Mouse (Mus musculus) kidney, embryonic 14.5 days (tissue): ENCODE measurements around the gene Gm12216. TPM values are rescaled to one million over a fixed set of nuclear protein-coding genes. Genes with fewer than 3 reads are reported as not detected.

Source experiments
- ATAC-seq: fragments of 200-750 bp; cut with Nextera tagmentation; 2 replicates; pipeline ENCODE4 v1.8.0; 2017; ENCODE audit warnings: moderate number of reproducible peaks, mild to moderate bottlenecking, moderate TSS enrichment, moderate library complexity; ENCODE audit not compliant: low FRiP score, low TSS enrichment
- H3K27ac ChIP-seq: fragments of 300-500 bp; sonication (generic); 2 replicates; pipeline ENCODE4 v1.5.1; 2014; ENCODE audit warnings: low read depth, mild to moderate bottlenecking, low read length, moderate library complexity, mixed read lengths
- H3K27me3 ChIP-seq: fragments of 300-500 bp; sonication (generic); 2 replicates; pipeline ENCODE4 v1.6.1; 2014; ENCODE audit warnings: mild to moderate bottlenecking, low read length; ENCODE audit not compliant: control insufficient read depth, insufficient read depth
- H3K36me3 ChIP-seq: fragments of 300-500 bp; sonication (generic); 2 replicates; pipeline ENCODE4 v1.6.1; 2014; ENCODE audit warnings: low read length, mixed read lengths; ENCODE audit not compliant: control insufficient read depth, insufficient read depth
- H3K4me1 ChIP-seq: fragments of 300-500 bp; sonication (generic); 2 replicates; pipeline ENCODE4 v1.6.1; 2014; ENCODE audit warnings: low read length, mixed read lengths; ENCODE audit not compliant: control insufficient read depth, insufficient read depth
- H3K4me2 ChIP-seq: fragments of 300-500 bp; sonication (generic); replicated peaks from 2 replicates; pipeline ENCODE4 v1.6.1; 2014; ENCODE audit warnings: low read depth, mild to moderate bottlenecking, low read length
- H3K4me3 ChIP-seq: fragments of 300-500 bp; sonication (generic); 2 replicates; pipeline ENCODE4 v1.5.1; 2014; ENCODE audit warnings: mild to moderate bottlenecking, low read length
- H3K9ac ChIP-seq: fragments of 300-500 bp; sonication (generic); 2 replicates; pipeline ENCODE4 v1.6.1; 2014; ENCODE audit warnings: low read depth, mild to moderate bottlenecking, low read length, moderate library complexity
- H3K9me3 ChIP-seq: fragments of 300-500 bp; sonication (generic); 2 replicates; pipeline ENCODE4 v1.6.1; 2016; ENCODE audit warnings: low read length; ENCODE audit not compliant: control insufficient read depth
- WGBS: fragments of 180-500 bp; shearing (Covaris S2); extraction: QIAGEN DNeasy Blood & Tissue Kit; methylation state at CpG from one replicate; pipeline ENCODE4 v1.1.7; 2014; 5-methylcytosine and 5-hydroxymethylcytosine counted together
- polyA plus RNA-seq: library from polyadenylated mRNA; unstranded; fragments of >200 nt; fragmentation: Nextera tagmentation; extraction: Ambion mirVana; gene quantifications from 2 replicates; pipeline ENCODE4 v1.2.1, GENCODE M21; 2014

The Gm12216 gene
- polyA plus RNA-seq, 1 experiment from 2014 or later, result 1.1 TPM

GRCm38 (mm10) chr11:53785311-53785936 is 73.6 kb downstream of the Gm12216 start:
- H3K4me3 ChIP-seq, result no peak overlapping the region
- H3K27me3 ChIP-seq, result no peaks in the 10 kb centered on the region
- H3K36me3 ChIP-seq, result no peaks in the 10 kb centered on the region
- H3K4me1 ChIP-seq, result 0 out of 2 replicates have a peak, but pooled peaks cover 2% of the 10 kb centered on the region
- H3K27ac ChIP-seq, result no peak overlapping the region
- H3K4me2 ChIP-seq, result no peak overlapping the region
- no peak overlapping the region for H3K9ac ChIP-seq
- 0 out of 2 replicates have a peak, but pooled peaks cover 1% of the 10 kb centered on the region for H3K9me3 ChIP-seq
- 79% methylated on average over 3 of the region's 3 CpGs for WGBS
- ATAC-seq, result no peak

- no peak overlapping the region for H3K4me3 ChIP-seq
- H3K4me1 ChIP-seq, result 0 out of 2 replicates have a peak, but pooled peaks cover 2% of the 10 kb centered on the region
- no peak overlapping the region for H3K4me2 ChIP-seq
- no peaks in the 10 kb centered on the region for H3K27me3 ChIP-seq
- H3K9ac ChIP-seq, result no peak overlapping the region
- no peak for ATAC-seq
- no peaks in the 10 kb centered on the region; the same call in 1 of the 2 replicates for H3K36me3 ChIP-seq
- no peak overlapping the region for H3K27ac ChIP-seq
- H3K9me3 ChIP-seq, result no peaks in the 10 kb centered on the region
- 89% methylated on average over 9 of the region's 9 CpGs for WGBS
These were observed 75.8 kb downstream of the Gm12216 start for GRCm38 (mm10) chr11:53783288-53783687.

DNA sequence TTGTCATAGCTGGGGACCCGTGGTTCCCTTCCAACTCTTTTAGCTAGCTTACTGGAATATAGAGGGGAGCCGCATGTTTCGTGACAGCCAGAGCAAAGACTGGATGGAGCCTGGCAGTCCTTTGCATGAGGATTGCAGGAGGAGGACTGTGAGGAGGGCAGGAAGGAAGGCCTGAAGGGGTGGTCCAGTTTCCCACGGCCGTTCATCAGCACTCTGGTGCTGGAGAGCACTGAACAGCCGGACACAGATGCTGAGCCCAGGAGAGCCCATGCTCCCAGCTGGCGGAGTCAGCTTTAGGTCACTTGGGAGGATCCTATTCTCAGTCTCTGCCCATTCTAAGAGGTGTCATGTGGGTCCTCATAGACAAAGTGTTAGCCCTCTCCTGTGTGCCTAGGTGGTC is 77.1 kb downstream of the Gm12216 start:
- Histone ChIP-seq H3K4me1 (no peaks in the 10 kb centered on the region), H3K9me3 (no peaks in the 10 kb centered on the region), H3K4me2 (no peak overlapping the region), H3K27ac (no peak overlapping the region), H3K4me3 (no peak overlapping the region), H3K27me3 (no peaks in the 10 kb centered on the region), H3K36me3 (peaks cover under 1% of the 10 kb centered on the region; the same call in 1 of the 2 replicates), H3K9ac (no peak overlapping the region)
- ATAC-seq, result no peak
- 82% methylated on average over 7 of the region's 7 CpGs for WGBS

DNA sequence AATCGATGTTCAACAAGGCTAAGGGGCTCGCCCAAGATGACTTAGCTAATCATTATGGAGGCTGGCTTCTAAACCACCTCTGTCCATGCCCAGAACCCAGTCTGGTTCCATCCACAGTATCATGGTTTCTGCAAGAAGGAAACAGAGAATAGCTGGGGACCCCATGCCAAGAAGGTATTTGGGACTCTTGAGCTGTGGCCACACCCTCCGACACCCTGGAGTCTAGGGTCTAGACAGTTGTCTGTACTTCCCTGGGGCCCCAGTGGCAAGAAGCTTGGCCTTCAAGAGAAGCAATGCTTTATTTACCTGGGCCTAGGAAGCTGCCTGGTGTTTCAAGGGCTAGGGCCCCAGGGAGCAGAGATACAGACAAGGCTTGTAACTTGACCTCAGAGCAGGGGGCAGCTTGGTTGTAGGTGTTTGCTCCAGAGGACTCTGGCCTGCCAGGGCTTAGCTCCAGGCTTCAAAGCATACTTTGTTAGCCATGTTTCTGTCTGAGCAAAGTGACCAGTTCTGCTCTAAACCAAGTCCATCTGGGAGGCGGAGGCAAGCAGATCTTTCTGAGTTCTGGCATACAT is 77.8 kb downstream of the Gm12216 start:
- no peak for ATAC-seq
- 88% methylated on average over 4 of the region's 4 CpGs for WGBS
- H3K4me3 ChIP-seq, result no peak overlapping the region
- no peaks in the 10 kb centered on the region for H3K9me3 ChIP-seq
- H3K4me1 ChIP-seq, result no peaks in the 10 kb centered on the region
- no peak overlapping the region for H3K27ac ChIP-seq
- H3K36me3 ChIP-seq, result peaks cover 7% of the 10 kb centered on the region; the same call in 1 of the 2 replicates
- H3K4me2 ChIP-seq, result no peak overlapping the region
- H3K9ac ChIP-seq, result no peak overlapping the region
- no peaks in the 10 kb centered on the region for H3K27me3 ChIP-seq

- Histone ChIP-seq H3K4me2 (no peak overlapping the region), H3K36me3 (peaks cover 15% of the 10 kb centered on the region; the same call in 1 of the 2 replicates), H3K27me3 (no peaks in the 10 kb centered on the region), H3K9me3 (no peaks in the 10 kb centered on the region), H3K4me1 (no peaks in the 10 kb centered on the region), H3K9ac (no peak overlapping the region), H3K4me3 (no peak overlapping the region), H3K27ac (no peak overlapping the region)
- no peak for ATAC-seq
- WGBS, result 69% methylated on average over 3 of the region's 3 CpGs
These were observed 78.8 kb downstream of the Gm12216 start for GRCm38 (mm10) chr11:53780262-53780661.

GRCm38 (mm10) chr11:53779808-53780207 is 79.2 kb downstream of the Gm12216 start:
- H3K4me3 ChIP-seq, result no peak overlapping the region
- 80% methylated on average over 2 of the region's 2 CpGs for WGBS
- ATAC-seq, result no peak
- no peak overlapping the region for H3K27ac ChIP-seq
- H3K36me3 ChIP-seq, result peaks cover 18% of the 10 kb centered on the region; the same call in 1 of the 2 replicates
- H3K9ac ChIP-seq, result no peak overlapping the region
- H3K4me2 ChIP-seq, result no peak overlapping the region
- H3K4me1 ChIP-seq, result no peaks in the 10 kb centered on the region
- no peaks in the 10 kb centered on the region for H3K9me3 ChIP-seq
- H3K27me3 ChIP-seq, result no peaks in the 10 kb centered on the region

DNA sequence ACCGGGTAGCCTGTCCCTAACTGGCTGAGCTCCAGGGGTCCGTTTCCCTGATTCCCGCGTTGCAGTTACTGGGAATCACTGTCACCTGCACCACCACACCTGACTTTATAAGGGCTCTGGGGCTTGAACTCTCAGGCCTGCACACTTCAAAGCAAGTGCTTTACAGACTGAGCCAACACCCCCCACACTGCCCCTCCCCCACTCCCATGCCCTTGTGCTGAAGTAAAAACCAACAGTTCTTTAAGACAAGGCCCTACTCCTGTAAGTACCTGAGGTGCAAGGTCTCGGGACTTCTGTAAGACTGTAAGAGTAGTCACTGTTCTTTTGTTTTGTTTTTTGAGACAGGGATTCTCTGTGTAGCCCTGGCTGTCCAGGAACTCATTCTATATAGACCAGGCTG is 80.6 kb downstream of the Gm12216 start:
- no peak overlapping the region for H3K4me2 ChIP-seq
- H3K4me3 ChIP-seq, result no peak overlapping the region
- H3K27ac ChIP-seq, result no peak overlapping the region
- ATAC-seq, result no peak
- H3K4me1 ChIP-seq, result no peaks in the 10 kb centered on the region
- WGBS, result 65% methylated on average over 5 of the region's 5 CpGs
- H3K36me3 ChIP-seq, result peaks cover 31% of the 10 kb centered on the region
- no peaks in the 10 kb centered on the region for H3K9me3 ChIP-seq
- no peak overlapping the region for H3K9ac ChIP-seq
- no peaks in the 10 kb centered on the region for H3K27me3 ChIP-seq

GRCm38 (mm10) chr11:53777736-53778135 is 81.3 kb downstream of the Gm12216 start:
- H3K4me3 ChIP-seq, result no peak overlapping the region
- H3K4me1 ChIP-seq, result no peaks in the 10 kb centered on the region
- no peak overlapping the region for H3K4me2 ChIP-seq
- ATAC-seq, result no peak
- no peak overlapping the region for H3K9ac ChIP-seq
- no peaks in the 10 kb centered on the region for H3K27me3 ChIP-seq
- no peak overlapping the region for H3K27ac ChIP-seq
- WGBS, result 53% methylated on average over 5 of the region's 5 CpGs
- no peaks in the 10 kb centered on the region for H3K9me3 ChIP-seq
- H3K36me3 ChIP-seq, result peaks cover 32% of the 10 kb centered on the region

DNA sequence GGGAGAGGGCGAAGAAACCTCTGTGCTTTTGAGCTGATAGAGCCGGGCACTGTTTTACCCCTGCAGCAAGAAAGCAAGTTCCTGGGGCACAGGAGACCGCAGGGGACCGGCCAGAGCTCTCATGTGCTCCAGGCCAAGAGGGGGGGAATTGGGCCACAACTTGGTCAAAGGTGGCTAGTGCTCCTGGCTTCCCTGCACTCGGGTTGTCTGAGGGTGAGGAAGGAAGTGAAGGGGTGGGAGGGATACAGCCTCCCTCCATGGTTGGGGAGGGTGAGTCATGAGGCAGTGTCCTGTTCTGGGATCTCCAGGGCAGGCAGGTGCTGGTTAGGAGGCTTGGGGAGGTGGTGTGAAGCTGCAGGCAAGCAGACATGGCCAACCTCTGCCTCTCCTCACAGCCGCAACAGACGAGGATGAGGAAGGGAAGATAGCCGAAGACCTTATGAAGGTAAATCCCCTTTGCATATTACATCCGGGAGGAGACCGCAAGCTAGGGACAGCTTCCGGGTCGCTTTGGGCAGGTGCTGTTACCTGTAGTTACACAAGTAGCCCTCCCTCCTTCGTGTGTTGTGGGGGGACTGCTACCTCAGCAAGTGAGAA is 84.3 kb downstream of the Gm12216 start:
- Histone ChIP-seq H3K4me3 (no peak overlapping the region), H3K27me3 (no peaks in the 10 kb centered on the region), H3K4me1 (peaks cover 6% of the 10 kb centered on the region; the same call in 1 of the 2 replicates), H3K4me2 (no peak overlapping the region), H3K9ac (no peak overlapping the region), H3K36me3 (peaks cover 32% of the 10 kb centered on the region), H3K9me3 (no peaks in the 10 kb centered on the region), H3K27ac (no peak overlapping the region)
- WGBS, result 86% methylated on average over 13 of the region's 13 CpGs
- ATAC-seq, result no peak
